Mouse (Mus musculus) intestine, embryonic 14.5 days (tissue): ENCODE measurements around the gene Sgo2a. TPM values are rescaled to one million over a fixed set of nuclear protein-coding genes. Genes with fewer than 3 reads are reported as not detected.
"Not testable (repeated sequence)": the region's sequence is repeated elsewhere in the genome, so short reads cannot be mapped to it uniquely, and the experiment has no call there.

Source experiments
- ATAC-seq: fragments of 200-750 bp; cut with Nextera tagmentation; replicated peaks from 2 replicates; pipeline ENCODE4 v1.8.0; 2017; ENCODE audit warnings: low read depth, moderate number of reproducible peaks, moderate TSS enrichment, moderate library complexity; ENCODE audit not compliant: low FRiP score, low TSS enrichment
- DNase-seq: peaks from one replicate; pipeline ENCODE4 v3.0.0-alpha.2; 2018; ENCODE audit warnings: low spot score
- H3K27ac ChIP-seq: fragments of 300-500 bp; sonication (generic); 2 replicates; pipeline ENCODE4 v1.5.1; 2014; ENCODE audit warnings: low read depth, mild to moderate bottlenecking, control low read depth
- H3K27me3 ChIP-seq: fragments of 300-500 bp; sonication (generic); replicated peaks from 2 replicates; pipeline ENCODE4 v1.6.1; 2014; ENCODE audit warnings: low read length, control low read depth; ENCODE audit not compliant: control insufficient read depth, insufficient read depth
- H3K36me3 ChIP-seq: fragments of 300-500 bp; sonication (generic); 2 replicates; pipeline ENCODE4 v1.6.1; 2014; ENCODE audit warnings: low read length, control low read depth; ENCODE audit not compliant: control insufficient read depth, insufficient read depth
- H3K4me1 ChIP-seq: fragments of 300-500 bp; sonication (generic); replicated peaks from 2 replicates; pipeline ENCODE4 v1.6.1; 2014; ENCODE audit warnings: low read length, control low read depth, mixed read lengths; ENCODE audit not compliant: control insufficient read depth, insufficient read depth
- H3K4me2 ChIP-seq: fragments of 300-500 bp; sonication (generic); 2 replicates; pipeline ENCODE4 v1.6.1; 2014; ENCODE audit warnings: low read length
- H3K4me3 ChIP-seq: fragments of 300-500 bp; sonication (generic); 2 replicates; pipeline ENCODE4 v1.5.1; 2014; ENCODE audit warnings: low read depth, low read length, control low read depth, mixed read lengths
- H3K9ac ChIP-seq: fragments of 300-500 bp; sonication (generic); 2 replicates; pipeline ENCODE4 v1.6.1; 2014; ENCODE audit warnings: mild to moderate bottlenecking, low read length
- H3K9me3 ChIP-seq: fragments of 300-500 bp; sonication (generic); 2 replicates; pipeline ENCODE4 v1.6.1; 2016; ENCODE audit warnings: low read length, control low read depth; ENCODE audit not compliant: control insufficient read depth
- WGBS: fragments of 180-500 bp; shearing (Covaris S2); extraction: QIAGEN DNeasy Blood & Tissue Kit; methylation state at CpG from one replicate; pipeline ENCODE4 v1.1.7; 2014; 5-methylcytosine and 5-hydroxymethylcytosine counted together
- polyA plus RNA-seq: library from polyadenylated mRNA; unstranded; fragments of >200 nt; fragmentation: Nextera tagmentation; extraction: Ambion mirVana; gene quantifications from 2 replicates; pipeline ENCODE4 v1.2.1, GENCODE M21; 2014

Gene Sgo2a
- polyA plus RNA-seq, 1 experiment from 2014 or later: 16.5 TPM

DNA sequence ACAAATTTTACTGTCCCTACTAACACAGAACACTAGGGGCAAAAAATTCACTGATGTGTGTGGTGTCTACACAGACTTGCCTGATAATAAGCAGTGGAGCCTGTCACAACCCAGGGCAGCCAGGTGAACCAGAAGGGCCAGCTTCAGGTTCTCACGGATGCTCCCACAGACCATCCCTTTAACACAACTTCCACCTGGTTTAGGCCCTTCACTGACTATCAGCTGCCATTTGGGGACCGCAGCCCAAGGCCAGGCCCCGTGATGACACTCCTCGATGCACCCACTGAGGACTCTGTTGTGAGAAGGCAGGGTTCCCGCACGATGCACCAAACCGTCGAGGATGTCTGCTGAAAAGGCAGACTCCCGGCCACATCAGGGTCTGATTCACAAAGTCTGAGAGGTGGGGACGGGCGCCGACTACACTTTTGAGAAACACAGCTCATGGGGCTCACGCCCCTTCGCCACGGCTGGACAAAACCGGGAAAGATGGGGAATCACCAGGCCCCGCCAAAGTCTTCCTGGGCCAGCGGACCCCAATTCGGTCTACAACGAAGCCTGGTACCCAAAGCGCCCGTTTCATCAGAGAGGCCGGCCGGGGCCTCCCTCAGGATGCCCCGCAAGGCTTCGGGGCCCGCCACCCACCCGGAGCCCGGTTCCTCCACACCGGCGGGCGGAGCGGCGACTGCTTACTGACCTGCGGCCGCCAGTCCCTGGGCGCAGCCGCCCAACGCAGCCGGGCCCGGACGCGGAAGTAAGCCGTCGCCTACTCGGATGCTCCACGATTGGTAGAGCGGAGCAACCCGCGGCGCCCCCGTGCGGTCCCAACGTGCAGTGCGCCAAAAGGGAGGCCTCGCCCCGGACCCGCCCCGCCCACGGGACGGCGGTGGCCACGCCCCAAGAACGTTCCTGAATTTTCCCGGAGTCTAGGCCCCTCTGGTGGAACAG is 26.2 kb upstream of the Sgo2a start:
- H3K36me3 ChIP-seq: peaks cover 21% of the 10 kb centered on the region
- under 1% methylated on average over 65 of the region's 65 CpGs for WGBS
- peak overlapping the region; percentile 75 for H3K27ac ChIP-seq
- peak; percentile 98 for ATAC-seq
- H3K4me1 ChIP-seq: peaks cover 10% of the 10 kb centered on the region
- H3K9ac ChIP-seq: peak overlapping the region; percentile 94
- no peaks in the 10 kb centered on the region for H3K9me3 ChIP-seq
- peak; percentile 100 for DNase-seq
- peak overlapping the region; percentile 93 for H3K4me2 ChIP-seq
- no peaks in the 10 kb centered on the region for H3K27me3 ChIP-seq
- H3K4me3 ChIP-seq: peak overlapping the region; percentile 70

DNA sequence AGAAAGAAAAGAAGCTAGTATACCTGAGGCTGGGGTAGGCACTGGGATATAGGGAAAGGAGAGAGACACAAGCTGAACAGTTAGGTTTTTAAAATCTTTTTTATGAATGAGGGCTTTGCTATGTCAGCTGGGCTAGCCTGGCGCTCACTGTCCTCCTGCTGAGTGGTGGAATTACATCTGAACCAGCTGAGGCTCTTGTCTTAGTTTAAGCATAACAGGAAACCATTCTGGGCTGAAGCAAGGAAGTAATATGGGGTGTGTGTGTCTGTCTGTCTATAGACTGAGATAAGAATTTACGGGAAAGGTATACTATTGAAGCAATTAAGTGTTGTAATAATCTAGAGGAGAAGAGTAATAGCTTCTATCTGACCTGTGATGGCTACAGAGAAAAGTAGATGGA is 24.2 kb upstream of the Sgo2a start:
- Histone ChIP-seq H3K9ac (no peak overlapping the region), H3K4me2 (no peak overlapping the region), H3K4me1 (peaks cover 10% of the 10 kb centered on the region), H3K36me3 (peaks cover 7% of the 10 kb centered on the region; the same call in 1 of the 2 replicates), H3K27ac (no peak overlapping the region), H3K4me3 (no peak overlapping the region), H3K9me3 (no peaks in the 10 kb centered on the region), H3K27me3 (no peaks in the 10 kb centered on the region)
- 70% methylated on average over 2 of the region's 2 CpGs for WGBS
- DNase-seq (no peak), ATAC-seq (no peak)

DNA sequence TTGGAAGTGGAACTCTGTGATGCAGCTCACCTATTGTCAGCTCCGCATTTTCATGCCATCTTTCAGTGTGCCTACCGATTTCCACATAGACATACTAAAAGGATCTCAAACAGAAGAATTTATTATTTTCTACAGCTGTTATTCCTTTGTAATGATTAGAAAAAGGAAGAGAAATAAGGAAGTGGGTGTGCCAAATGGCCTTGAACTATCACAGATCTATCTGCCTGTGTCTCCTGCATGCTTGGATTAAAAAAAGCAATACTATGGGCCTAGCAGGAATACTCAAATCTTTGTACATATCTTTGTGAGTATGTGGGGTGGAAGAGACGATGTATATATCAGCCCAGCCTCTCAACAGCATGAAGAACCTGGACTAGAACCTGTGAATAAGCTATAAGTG is 18.9 kb upstream of the Sgo2a start:
- H3K9ac ChIP-seq: no peak overlapping the region
- H3K27me3 ChIP-seq: no peaks in the 10 kb centered on the region
- no peak for DNase-seq
- H3K4me1 ChIP-seq: no peaks in the 10 kb centered on the region
- no peak overlapping the region for H3K27ac ChIP-seq
- WGBS: 87% methylated on average over 3 of the region's 3 CpGs
- no peaks in the 10 kb centered on the region for H3K9me3 ChIP-seq
- H3K36me3 ChIP-seq: no peaks in the 10 kb centered on the region
- no peak overlapping the region for H3K4me3 ChIP-seq
- no peak for ATAC-seq
- H3K4me2 ChIP-seq: no peak overlapping the region

DNA sequence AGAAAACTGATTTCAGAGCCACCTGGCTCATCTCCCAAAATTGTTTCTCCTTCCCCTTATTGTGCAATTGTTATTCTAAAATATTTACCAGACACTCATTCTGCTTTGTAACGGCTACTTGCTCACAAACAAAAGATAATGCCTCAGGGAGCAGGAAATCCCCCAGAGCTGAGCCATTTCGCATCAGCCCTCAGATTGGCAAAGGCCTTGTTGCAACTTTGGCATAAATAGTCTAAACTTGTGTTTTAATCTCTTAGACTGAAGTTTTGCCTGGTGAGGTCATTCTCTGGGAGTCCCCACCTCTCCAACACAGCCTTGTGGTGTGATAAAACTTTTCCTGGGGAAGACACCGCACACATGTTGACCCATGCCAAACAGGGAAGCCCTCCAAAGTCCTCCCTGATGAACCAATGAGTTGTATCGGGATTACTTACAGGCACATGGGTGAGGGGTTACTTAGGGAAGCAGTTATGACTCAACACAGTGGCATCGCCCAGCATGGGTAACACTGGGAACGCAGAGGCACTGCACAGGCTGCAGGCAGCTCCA is 6.6 kb upstream of the Sgo2a start:
- 72% methylated on average over 6 of the region's 6 CpGs for WGBS
- Histone ChIP-seq H3K4me3 (no peak overlapping the region), H3K27ac (no peak overlapping the region), H3K36me3 (no peaks in the 10 kb centered on the region), H3K27me3 (no peaks in the 10 kb centered on the region), H3K9ac (no peak overlapping the region), H3K9me3 (no peaks in the 10 kb centered on the region), H3K4me2 (no peak overlapping the region), H3K4me1 (no peaks in the 10 kb centered on the region)
- no peak for DNase-seq
- no peak for ATAC-seq

DNA sequence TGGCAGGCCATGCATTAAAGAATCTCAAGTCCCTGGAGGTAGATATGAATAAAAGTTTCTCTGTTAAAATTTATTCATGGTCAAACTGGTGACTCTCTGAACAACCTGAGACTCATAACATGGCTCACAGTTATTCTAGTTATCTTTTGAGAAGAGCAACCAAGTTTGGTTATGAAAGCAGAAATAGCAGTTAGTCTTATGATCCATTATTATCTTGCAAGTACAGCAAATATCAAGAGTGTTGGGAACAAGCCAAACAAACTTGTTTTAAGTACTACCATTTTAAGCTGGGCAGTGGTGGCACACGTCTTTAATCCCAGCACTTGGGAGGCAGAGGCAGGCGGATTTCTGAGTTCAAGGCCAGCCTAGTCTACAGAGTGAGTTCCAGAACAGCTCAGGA is 4.5 kb upstream of the Sgo2a start:
- no peaks in the 10 kb centered on the region for H3K9me3 ChIP-seq
- H3K27me3 ChIP-seq: no peaks in the 10 kb centered on the region
- H3K27ac ChIP-seq: no peak overlapping the region
- 78% methylated on average over 2 of the region's 2 CpGs for WGBS
- H3K36me3 ChIP-seq: no peaks in the 10 kb centered on the region
- no peak overlapping the region for H3K4me2 ChIP-seq
- no peak overlapping the region for H3K9ac ChIP-seq
- no peaks in the 10 kb centered on the region for H3K4me1 ChIP-seq
- DNase-seq (no peak), ATAC-seq (no peak)
- no peak overlapping the region for H3K4me3 ChIP-seq

DNA sequence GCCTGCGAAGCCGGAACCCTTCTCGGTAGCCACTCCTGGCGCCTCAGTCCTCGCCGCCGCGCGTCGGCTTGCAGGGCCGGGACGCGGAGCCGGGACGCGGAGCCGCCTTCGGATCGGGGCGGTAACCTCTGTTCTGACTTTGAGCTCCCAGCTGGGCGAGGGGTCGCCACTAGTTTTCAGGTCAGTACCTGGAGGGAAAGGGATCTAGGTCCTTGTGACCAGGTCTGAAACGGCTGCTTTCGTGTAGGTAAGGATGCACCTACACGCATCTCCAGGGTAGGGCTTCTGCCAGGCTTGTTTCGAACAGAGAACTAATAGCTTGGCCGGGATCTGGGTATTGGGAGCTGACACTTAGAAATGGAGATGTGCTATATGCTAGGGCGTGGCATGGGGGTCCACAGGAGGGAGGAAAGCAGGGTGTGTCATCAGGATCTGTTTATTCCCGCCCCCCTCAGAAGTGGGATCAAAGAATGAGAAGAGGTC is 403 bp downstream of the Sgo2a start:
- H3K4me2 ChIP-seq: peak overlapping the region; percentile 76
- peak overlapping the region; percentile 79 for H3K4me3 ChIP-seq
- H3K4me1 ChIP-seq: peaks cover 11% of the 10 kb centered on the region
- H3K9ac ChIP-seq: peak overlapping the region; percentile 69
- no peaks in the 10 kb centered on the region for H3K9me3 ChIP-seq
- peak; percentile 80 for ATAC-seq
- H3K36me3 ChIP-seq: peaks cover 15% of the 10 kb centered on the region
- no peaks in the 10 kb centered on the region for H3K27me3 ChIP-seq
- WGBS: under 1% methylated on average over 29 of the region's 29 CpGs
- peak overlapping the region; percentile 64 for H3K27ac ChIP-seq
- no peak for DNase-seq

DNA sequence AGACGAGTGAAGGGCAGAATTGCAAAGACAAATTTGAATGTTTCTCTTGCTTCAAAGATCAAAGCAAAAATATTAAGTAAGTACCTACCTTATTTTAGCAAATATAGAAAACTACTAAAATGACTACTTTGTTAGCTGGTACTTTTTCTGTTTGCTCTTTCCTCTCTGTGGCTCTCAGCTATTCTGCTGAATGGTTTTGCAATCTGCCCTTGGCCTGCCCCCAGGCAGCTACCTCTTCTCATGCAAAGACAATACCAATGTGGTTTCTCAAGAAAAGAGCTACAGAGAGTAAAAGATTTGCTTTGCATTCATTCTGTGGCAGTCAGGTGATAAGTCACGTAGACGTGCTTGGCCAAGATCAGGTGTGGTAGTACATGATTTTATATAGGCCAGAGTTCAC is 2.4 kb downstream of the Sgo2a start:
- no peak overlapping the region for H3K4me3 ChIP-seq
- H3K27me3 ChIP-seq: no peaks in the 10 kb centered on the region
- H3K4me1 ChIP-seq: peaks cover 11% of the 10 kb centered on the region
- DNase-seq: no peak
- H3K9me3 ChIP-seq: no peaks in the 10 kb centered on the region
- no peak overlapping the region for H3K27ac ChIP-seq
- 85% methylated on average over 3 of the region's 3 CpGs for WGBS
- peaks cover 29% of the 10 kb centered on the region for H3K36me3 ChIP-seq
- H3K9ac ChIP-seq: no peak overlapping the region
- no peak for ATAC-seq
- H3K4me2 ChIP-seq: no peak overlapping the region

DNA sequence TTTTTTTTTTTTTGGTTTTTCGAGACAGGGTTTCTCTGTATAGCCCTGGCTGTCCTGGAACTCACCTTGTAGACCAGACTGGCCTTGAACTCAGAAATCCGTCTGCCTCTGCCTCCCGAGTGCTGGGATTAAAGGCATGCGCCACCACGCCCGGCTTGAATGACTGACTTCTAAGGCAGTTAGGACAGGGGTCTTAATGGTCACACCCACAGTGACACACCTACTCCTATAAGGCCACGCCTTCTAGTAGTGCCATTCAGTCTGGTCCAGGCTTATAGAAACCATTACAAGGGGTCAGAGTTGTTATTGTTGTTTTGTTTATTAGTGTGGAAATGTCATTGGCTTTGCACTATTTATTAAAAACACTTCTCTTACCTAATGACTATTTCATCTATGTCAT is 10.6 kb downstream of the Sgo2a start:
- H3K27ac ChIP-seq, H3K4me2 ChIP-seq, DNase-seq, H3K27me3 ChIP-seq, H3K4me3 ChIP-seq, H3K9me3 ChIP-seq, H3K9ac ChIP-seq, H3K4me1 ChIP-seq, ATAC-seq: not testable (repeated sequence)
- peaks cover 39% of the 10 kb centered on the region for H3K36me3 ChIP-seq
- WGBS: 95% methylated on average over 7 of the region's 7 CpGs
